Mouse (Mus musculus) liver, embryonic 12.5 days (tissue): ENCODE results near the gene Pid1. TPM values are rescaled to one million over a fixed set of nuclear protein-coding genes. Genes with fewer than 3 reads are reported as not detected.

Experiments used
- ATAC-seq: fragments of 200-750 bp; cut with Nextera tagmentation; 2 replicates; pipeline ENCODE4 v1.8.0; 2017; ENCODE audit warnings: moderate number of reproducible peaks, mild to moderate bottlenecking, moderate library complexity
- H3K27ac ChIP-seq: fragments of 300-500 bp; sonication (generic); 2 replicates; pipeline ENCODE4 v1.5.1; 2016; ENCODE audit warnings: mild to moderate bottlenecking
- H3K27me3 ChIP-seq: fragments of 300-500 bp; sonication (generic); replicated peaks from 2 replicates; pipeline ENCODE4 v1.6.1; 2016; ENCODE audit warnings: mild to moderate bottlenecking, moderate library complexity
- H3K36me3 ChIP-seq: fragments of 300-500 bp; sonication (generic); 2 replicates; pipeline ENCODE4 v1.6.1; 2016; ENCODE audit warnings: mild to moderate bottlenecking, moderate library complexity
- H3K4me1 ChIP-seq: fragments of 300-500 bp; sonication (generic); 2 replicates; pipeline ENCODE4 v1.6.1; 2016
- H3K4me2 ChIP-seq: fragments of 300-500 bp; sonication (generic); 2 replicates; pipeline ENCODE4 v1.6.1; 2016; ENCODE audit warnings: mild to moderate bottlenecking, moderate library complexity
- H3K4me3 ChIP-seq: fragments of 300-500 bp; sonication (generic); 2 replicates; pipeline ENCODE4 v1.5.1; 2016; ENCODE audit warnings: mild to moderate bottlenecking, moderate library complexity
- H3K9ac ChIP-seq: fragments of 300-500 bp; sonication (generic); 2 replicates; pipeline ENCODE4 v1.6.1; 2016; ENCODE audit warnings: mild to moderate bottlenecking, moderate library complexity
- H3K9me3 ChIP-seq: fragments of 300-500 bp; sonication (generic); replicated peaks from 2 replicates; pipeline ENCODE4 v1.6.1; 2016; ENCODE audit warnings: mild to moderate bottlenecking, moderate library complexity
- WGBS: fragments of 180-500 bp; shearing (Covaris S2); methylation state at CpG from one replicate; pipeline ENCODE4 v1.1.7; 2016; ENCODE audit not compliant: insufficient replicate concordance; 5-methylcytosine and 5-hydroxymethylcytosine counted together
- polyA plus RNA-seq: library from polyadenylated mRNA; unstranded; fragments of >200 nt; fragmentation: Nextera tagmentation; extraction: Ambion mirVana; gene quantifications from 2 replicates; pipeline ENCODE4 v1.2.1, GENCODE M21; 2016

Gene Pid1
- polyA plus RNA-seq = 17.2 and 18.7 TPM in 2 replicates

GRCm38 (mm10) chr1:84363967-84364366, at the start of gene Pid1:
TSS of gene Pid1 (minus strand) at chr1:84364180.
- Histone ChIP-seq H3K36me3 (no peaks in the 10 kb centered on the region), H3K27me3 (no peaks in the 10 kb centered on the region), H3K9me3 (no peaks in the 10 kb centered on the region), H3K4me2 (no peak within 1 kb of the TSS), H3K27ac (no peak within 1 kb of the TSS), H3K9ac (no peak within 1 kb of the TSS), H3K4me3 (no peak within 1 kb of the TSS), H3K4me1 (no peaks in the 10 kb centered on the region)
- 69% methylated on average over 8 of the region's 8 CpGs for WGBS
- no peak for ATAC-seq

GRCm38 (mm10) chr1:84409514-84409913, 45.5 kb upstream of the Pid1 start:
- Histone ChIP-seq H3K36me3 (no peaks in the 10 kb centered on the region), H3K27ac (no peak overlapping the region), H3K4me1 (no peaks in the 10 kb centered on the region), H3K4me2 (no peak overlapping the region), H3K4me3 (no peak overlapping the region), H3K27me3 (no peaks in the 10 kb centered on the region), H3K9ac (no peak overlapping the region), H3K9me3 (no peaks in the 10 kb centered on the region)
- no peak for ATAC-seq
- WGBS = 57% methylated on average over 2 of the region's 2 CpGs

GRCm38 (mm10) chr1:84408873-84409272, 44.9 kb upstream of the Pid1 start:
- H3K4me2 ChIP-seq = no peak overlapping the region
- no peak overlapping the region for H3K9ac ChIP-seq
- no peaks in the 10 kb centered on the region for H3K4me1 ChIP-seq
- H3K4me3 ChIP-seq = no peak overlapping the region
- ATAC-seq = no peak
- H3K27me3 ChIP-seq = no peaks in the 10 kb centered on the region
- H3K9me3 ChIP-seq = no peaks in the 10 kb centered on the region
- 59% methylated on average over 2 of the region's 2 CpGs for WGBS
- no peak overlapping the region for H3K27ac ChIP-seq
- no peaks in the 10 kb centered on the region for H3K36me3 ChIP-seq

- no peak overlapping the region for H3K4me2 ChIP-seq
- H3K9me3 ChIP-seq = no peaks in the 10 kb centered on the region
- 25% methylated on average over 4 of the region's 4 CpGs for WGBS
- ATAC-seq = no peak
- no peak overlapping the region for H3K9ac ChIP-seq
- H3K36me3 ChIP-seq = no peaks in the 10 kb centered on the region
- no peak overlapping the region for H3K27ac ChIP-seq
- no peaks in the 10 kb centered on the region for H3K27me3 ChIP-seq
- no peaks in the 10 kb centered on the region for H3K4me1 ChIP-seq
- no peak overlapping the region for H3K4me3 ChIP-seq
These were observed 42.9 kb upstream of the Pid1 start for GRCm38 (mm10) chr1:84406891-84407290.

GRCm38 (mm10) chr1:84405551-84406290, 41.7 kb upstream of the Pid1 start:
- Histone ChIP-seq H3K36me3 (no peaks in the 10 kb centered on the region), H3K27ac (no peak overlapping the region), H3K4me2 (no peak overlapping the region), H3K9me3 (no peaks in the 10 kb centered on the region), H3K9ac (no peak overlapping the region), H3K27me3 (no peaks in the 10 kb centered on the region), H3K4me1 (no peaks in the 10 kb centered on the region), H3K4me3 (no peak overlapping the region)
- WGBS = 66% methylated on average over 5 of the region's 5 CpGs
- no peak for ATAC-seq

- no peaks in the 10 kb centered on the region for H3K36me3 ChIP-seq
- H3K4me1 ChIP-seq = no peaks in the 10 kb centered on the region
- no peak overlapping the region for H3K27ac ChIP-seq
- WGBS = 42% methylated on average over 12 of the region's 12 CpGs
- H3K27me3 ChIP-seq = no peaks in the 10 kb centered on the region
- no peak for ATAC-seq
- no peak overlapping the region for H3K4me3 ChIP-seq
- no peak overlapping the region for H3K9ac ChIP-seq
- no peak overlapping the region for H3K4me2 ChIP-seq
- H3K9me3 ChIP-seq = no peaks in the 10 kb centered on the region
These were observed 40.9 kb upstream of the Pid1 start for GRCm38 (mm10) chr1:84404880-84405279.

GRCm38 (mm10) chr1:84402154-84402553, 38.2 kb upstream of the Pid1 start:
- H3K36me3 ChIP-seq = no peaks in the 10 kb centered on the region
- no peak overlapping the region for H3K4me3 ChIP-seq

GRCm38 (mm10) chr1:84399671-84400070, 35.7 kb upstream of the Pid1 start:
- H3K4me1 ChIP-seq = no peaks in the 10 kb centered on the region
- no peaks in the 10 kb centered on the region for H3K36me3 ChIP-seq
- H3K27ac ChIP-seq = no peak overlapping the region
- no peaks in the 10 kb centered on the region for H3K27me3 ChIP-seq
- H3K4me2 ChIP-seq = no peak overlapping the region
- H3K4me3 ChIP-seq = no peak overlapping the region
- H3K9me3 ChIP-seq = no peaks in the 10 kb centered on the region
- ATAC-seq = no peak
- 61% methylated on average over 3 of the region's 3 CpGs for WGBS
- H3K9ac ChIP-seq = no peak overlapping the region

More at GRCm38 (mm10) chr1:84402154-84402553, 38.2 kb upstream of the Pid1 start:
- Histone ChIP-seq H3K4me2 (no peak overlapping the region), H3K9me3 (no peaks in the 10 kb centered on the region), H3K27ac (no peak overlapping the region), H3K27me3 (no peaks in the 10 kb centered on the region), H3K9ac (no peak overlapping the region), H3K4me1 (no peaks in the 10 kb centered on the region)
- no peak for ATAC-seq
- 59% methylated on average over 1 of the region's 1 CpGs for WGBS

- no peaks in the 10 kb centered on the region for H3K27me3 ChIP-seq
- H3K36me3 ChIP-seq = no peaks in the 10 kb centered on the region
- H3K27ac ChIP-seq = no peak overlapping the region
- no peak for ATAC-seq
- no peaks in the 10 kb centered on the region for H3K9me3 ChIP-seq
- WGBS = 70% methylated on average over 4 of the region's 4 CpGs
- H3K4me1 ChIP-seq = no peaks in the 10 kb centered on the region
- H3K4me2 ChIP-seq = no peak overlapping the region
- H3K4me3 ChIP-seq = no peak overlapping the region
- H3K9ac ChIP-seq = no peak overlapping the region
These were observed 35.1 kb upstream of the Pid1 start for GRCm38 (mm10) chr1:84399118-84399517.

GRCm38 (mm10) chr1:84396787-84397186, 32.8 kb upstream of the Pid1 start:
- H3K4me3 ChIP-seq = no peak overlapping the region
- WGBS = 61% methylated on average over 3 of the region's 3 CpGs
- H3K9me3 ChIP-seq = no peaks in the 10 kb centered on the region
- H3K4me2 ChIP-seq = no peak overlapping the region
- no peak overlapping the region for H3K9ac ChIP-seq
- no peaks in the 10 kb centered on the region for H3K27me3 ChIP-seq
- H3K27ac ChIP-seq = no peak overlapping the region
- no peak for ATAC-seq
- no peaks in the 10 kb centered on the region for H3K36me3 ChIP-seq
- no peaks in the 10 kb centered on the region for H3K4me1 ChIP-seq

GRCm38 (mm10) chr1:84395928-84396327, 31.9 kb upstream of the Pid1 start:
- Histone ChIP-seq H3K9me3 (no peaks in the 10 kb centered on the region), H3K27me3 (no peaks in the 10 kb centered on the region), H3K27ac (no peak overlapping the region), H3K36me3 (no peaks in the 10 kb centered on the region), H3K4me2 (no peak overlapping the region), H3K9ac (no peak overlapping the region), H3K4me3 (no peak overlapping the region), H3K4me1 (no peaks in the 10 kb centered on the region)
- 62% methylated on average over 8 of the region's 8 CpGs for WGBS
- ATAC-seq = no peak

- Histone ChIP-seq H3K4me1 (no peaks in the 10 kb centered on the region), H3K36me3 (no peaks in the 10 kb centered on the region), H3K4me3 (no peak overlapping the region), H3K9me3 (no peaks in the 10 kb centered on the region), H3K27ac (no peak overlapping the region), H3K27me3 (no peaks in the 10 kb centered on the region), H3K9ac (no peak overlapping the region), H3K4me2 (no peak overlapping the region)
- 63% methylated on average over 4 of the region's 4 CpGs for WGBS
- no peak for ATAC-seq
These were observed 27.0 kb upstream of the Pid1 start for GRCm38 (mm10) chr1:84390961-84391360.

- Histone ChIP-seq H3K4me2 (no peak overlapping the region), H3K9me3 (no peaks in the 10 kb centered on the region), H3K27ac (no peak overlapping the region), H3K9ac (no peak overlapping the region), H3K36me3 (no peaks in the 10 kb centered on the region), H3K4me1 (no peaks in the 10 kb centered on the region), H3K27me3 (no peaks in the 10 kb centered on the region), H3K4me3 (no peak overlapping the region)
- 67% methylated on average over 4 of the region's 4 CpGs for WGBS
- ATAC-seq = no peak
These were observed 23.6 kb upstream of the Pid1 start for GRCm38 (mm10) chr1:84387616-84388015.
